Comparison of ENCODE assay signal across 8 mouse cellular contexts in the genomic region with DNA sequence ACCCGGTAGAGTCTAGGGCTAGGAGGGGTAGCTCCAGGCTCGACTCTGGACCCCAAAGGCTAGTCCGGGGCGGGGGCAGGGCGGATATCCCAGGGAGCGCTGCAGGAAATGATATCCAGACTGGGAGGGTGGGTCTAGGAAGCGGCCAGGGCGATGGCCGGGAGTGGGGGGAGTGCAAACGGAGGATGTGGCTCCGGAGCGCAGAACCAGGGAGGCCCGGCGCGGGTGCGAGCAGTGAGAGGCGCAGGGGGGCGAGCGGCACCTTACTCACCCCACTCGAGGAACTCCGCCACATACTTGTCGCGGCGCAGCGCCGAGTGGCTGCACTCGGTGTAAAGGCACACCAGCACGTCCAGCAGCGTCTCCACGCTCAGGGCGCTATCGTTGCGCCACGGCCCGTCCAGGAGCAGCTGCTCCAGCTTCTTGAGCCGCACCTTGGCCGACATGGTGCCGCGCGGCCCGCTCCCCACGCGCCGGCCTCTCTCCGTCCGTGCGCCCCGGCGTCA. TPM values are rescaled to one million over a fixed set of nuclear protein-coding genes. Genes with fewer than 3 reads are reported as not detected.
DNase-seq lines count a peak whose midpoint lies in the region; ATAC-seq and TF ChIP-seq lines count a peak whose summit lies in the region.

No protein-coding gene starts in this region.

- no peaks in the 10 kb centered on the region for H3K9me3 ChIP-seq in hindbrain, postnatal 0 days (ENCODE audit: low read length)
- no peaks in the 10 kb centered on the region for H3K9me3 ChIP-seq in midbrain, embryonic 15.5 days

- 2% methylated on average over 40 of the region's 49 CpGs for WGBS in hindbrain, postnatal 0 days
- WGBS in liver, adult 2 months = under 1% methylated on average over 47 of the region's 49 CpGs
- 0% methylated on average over 37 of the region's 49 CpGs for WGBS in midbrain, embryonic 15.5 days

- peaks cover 5% of the 10 kb centered on the region for H3K4me1 ChIP-seq in hindbrain, postnatal 0 days (ENCODE audit: insufficient read depth, low read length)
- peaks cover 13% of the 10 kb centered on the region for H3K4me1 ChIP-seq in liver, adult 2 months (ENCODE audit: control insufficient read depth, insufficient read depth, low read length)
- H3K4me1 ChIP-seq in midbrain, embryonic 15.5 days = peaks cover 33% of the 10 kb centered on the region

- peak; percentile 28 for ATAC-seq in hindbrain, postnatal 0 days
- ATAC-seq in midbrain, embryonic 15.5 days (replicated peaks) = peak; percentile 35

- TF ChIP-seq CTCF in hindbrain, postnatal 0 days (IDR thresholded peaks at IDR 0.05; ENCODE audit: low read depth) = no peak
- TF ChIP-seq CTCF in liver, adult 2 months (IDR thresholded peaks at IDR 0.05; ENCODE audit: low read depth, low read length) = no peak

- peaks cover 14% of the 10 kb centered on the region for H3K79me2 ChIP-seq in liver, adult 2 months (ENCODE audit: control insufficient read depth, insufficient read depth, low read length)

- H3K27me3 ChIP-seq in hindbrain, postnatal 0 days (ENCODE audit: insufficient read depth, low read length) = no peaks in the 10 kb centered on the region
- no peaks in the 10 kb centered on the region for H3K27me3 ChIP-seq in liver, adult 2 months (ENCODE audit: control insufficient read depth, insufficient read depth, low read length)
- H3K27me3 ChIP-seq in midbrain, embryonic 15.5 days (replicated peaks) = no peaks in the 10 kb centered on the region

- H3K9ac ChIP-seq in hindbrain, postnatal 0 days (replicated peaks; ENCODE audit: low read length) = peak overlapping the region; percentile 84
- H3K9ac ChIP-seq in liver, adult 2 months (ENCODE audit: low read depth, low read length) = peak overlapping the region; percentile 96
- H3K9ac ChIP-seq in midbrain, embryonic 15.5 days = peak overlapping the region; percentile 94

- peak; percentile 26 for DNase-seq in thymus, postnatal 4 days
- DNase-seq in thymus, postnatal 0 days (ENCODE audit: low spot score) = no peak
- DNase-seq in cerebellum, adult 9-11 months = peak; percentile 72
- DNase-seq in gastrocnemius, postnatal 14 days = peak; percentile 69
- peak; percentile 42 for DNase-seq in hindbrain, postnatal 0 days (ENCODE audit: low spot score)
- DNase-seq in liver, adult 2 months (ENCODE audit: extremely low read depth, low read depth, low spot score) = no peak
- no peak for DNase-seq in c-Kit-positive CD71-positive TER-119-positive erythroid progenitor cells, embryonic 14.5 days (ENCODE audit: low spot score)

- 0 out of 2 replicates have a peak, but pooled peaks have one; percentile 40 for TF ChIP-seq POLR2A in liver, adult 2 months (IDR thresholded peaks at IDR 0.05; ENCODE audit: extremely low read depth, insufficient read depth, low read length)

- H3K27ac ChIP-seq in hindbrain, postnatal 0 days = peak overlapping the region; percentile 89
- peak overlapping the region; percentile 93 for H3K27ac ChIP-seq in liver, adult 2 months (replicated peaks; ENCODE audit: insufficient read depth, low read depth, low read length)
- H3K27ac ChIP-seq in midbrain, embryonic 15.5 days = peak overlapping the region; percentile 95

- peak overlapping the region; percentile 89 for H3K4me3 ChIP-seq in hindbrain, postnatal 0 days (ENCODE audit: low read length)
- H3K4me3 ChIP-seq in liver, adult 2 months (ENCODE audit: insufficient read depth, low read depth, low read length) = peak overlapping the region; percentile 93
- H3K4me3 ChIP-seq in midbrain, embryonic 15.5 days = peak overlapping the region; percentile 100

- H3K36me3 ChIP-seq in hindbrain, postnatal 0 days (ENCODE audit: insufficient read depth, low read length) = no peaks in the 10 kb centered on the region
- H3K36me3 ChIP-seq in liver, adult 2 months (ENCODE audit: control insufficient read depth, insufficient read depth, low read length) = no peaks in the 10 kb centered on the region
- H3K36me3 ChIP-seq in midbrain, embryonic 15.5 days (replicated peaks) = no peaks in the 10 kb centered on the region

- peak overlapping the region; percentile 65 for H3K4me2 ChIP-seq in hindbrain, postnatal 0 days (ENCODE audit: low read depth, low read length)
- peak overlapping the region; percentile 75 for H3K4me2 ChIP-seq in midbrain, embryonic 15.5 days

- intact Hi-C loops in gastrocnemius, postnatal 14 days (cut with DNase I; ENCODE audit: low total_unique reads) = no loop called here

RNA-seq across cellular contexts. Expression of gene Cdc42bpb, which starts 0.6 kb away (rescaled TPM):
- 4.3 and 4.9 TPM in 2 replicates for polyA plus RNA-seq in thymus, postnatal 0 days (2015; fragmentation: Nextera tagmentation; extraction: Ambion mirVana)
- total RNA-seq in gastrocnemius, postnatal 14 days (2021) = 10 to 100 TPM; 32.2 to 34.1 TPM
- total RNA-seq in hindbrain, postnatal 0 days (2014; rRNA removed) = 229 and 236 TPM in 2 replicates
- 28.4 and 30.4 TPM in 2 replicates for polyA plus RNA-seq in hindbrain, postnatal 0 days (2015; fragmentation: Nextera tagmentation; extraction: Ambion mirVana)
- total RNA-seq in liver, adult 2 months (2014; rRNA removed) = 19.5 and 28.7 TPM in 2 replicates
- 96.3 and 122 TPM in 2 replicates for polyA plus RNA-seq in liver, adult 2 months (2012; rRNA removed)
- 44.7 and 44.9 TPM in 2 replicates for polyA plus RNA-seq in midbrain, embryonic 15.5 days (2015; fragmentation: Nextera tagmentation; extraction: Ambion mirVana)

RNA-seq across cellular contexts. Expression of gene Lbhd2, which starts 29.7 kb away (rescaled TPM):
- 4.8 and 5.9 TPM in 2 replicates for polyA plus RNA-seq in thymus, postnatal 0 days (2015; fragmentation: Nextera tagmentation; extraction: Ambion mirVana)
- not detected for total RNA-seq in gastrocnemius, postnatal 14 days (2021)
- 4.3 and 11.8 TPM in 2 replicates for total RNA-seq in hindbrain, postnatal 0 days (2014; rRNA removed)
- polyA plus RNA-seq in hindbrain, postnatal 0 days (2015; fragmentation: Nextera tagmentation; extraction: Ambion mirVana) = 6.0 and 7.8 TPM in 2 replicates
- total RNA-seq in liver, adult 2 months (2014; rRNA removed) = not detected in 2 replicates
- polyA plus RNA-seq in liver, adult 2 months (2012; rRNA removed) = not detected in 2 replicates
- 3.2 and 3.5 TPM in 2 replicates for polyA plus RNA-seq in midbrain, embryonic 15.5 days (2015; fragmentation: Nextera tagmentation; extraction: Ambion mirVana)

RNA-seq across cellular contexts. Expression of gene Exoc3l4, which starts 39.9 kb away (rescaled TPM):
- polyA plus RNA-seq in thymus, postnatal 0 days (2015; fragmentation: Nextera tagmentation; extraction: Ambion mirVana) = 25.3 and 33.2 TPM in 2 replicates
- total RNA-seq in gastrocnemius, postnatal 14 days (2021) = 10 to 100 TPM; 12.8 to 23.8 TPM
- total RNA-seq in hindbrain, postnatal 0 days (2014; rRNA removed) = 0.99 and 2.9 TPM in 2 replicates
- 1.7 and 2.3 TPM in 2 replicates for polyA plus RNA-seq in hindbrain, postnatal 0 days (2015; fragmentation: Nextera tagmentation; extraction: Ambion mirVana)
- total RNA-seq in liver, adult 2 months (2014; rRNA removed) = 1.0 and 1.2 TPM in 2 replicates
- polyA plus RNA-seq in liver, adult 2 months (2012; rRNA removed) = 3.0 and 3.4 TPM in 2 replicates
- polyA plus RNA-seq in midbrain, embryonic 15.5 days (2015; fragmentation: Nextera tagmentation; extraction: Ambion mirVana) = 1.9 and 2.8 TPM in 2 replicates

Comparison
In these comparisons a context has a peak if more than half of its experiments do, and no peak if none do; other contexts are left out.
1. DNase-seq: peak in thymus, postnatal 4 days (single experiment), cerebellum, adult 9-11 months (single experiment), gastrocnemius, postnatal 14 days (single experiment) and hindbrain, postnatal 0 days (single experiment); none in thymus, postnatal 0 days (single experiment), liver, adult 2 months (single experiment) and c-Kit-positive CD71-positive TER-119-positive erythroid progenitor cells, embryonic 14.5 days (single experiment).
2. Peak in every context shown above with its lines, with median percentiles within 50 percentile points of each other: H3K27ac ChIP-seq, H3K4me3 ChIP-seq and H3K9ac ChIP-seq.